Mouse (Mus musculus) myocyte (in vitro differentiated cells): Measurements from ENCODE around the gene Creb5. TPM values are rescaled to one million over a fixed set of nuclear protein-coding genes. Genes with fewer than 3 reads are reported as not detected.

Source experiments
- H3K27me3 ChIP-seq: one replicate; pipeline ENCODE4 v1.6.1; 2011; ENCODE audit not compliant: control insufficient read depth, insufficient read depth, insufficient read length
- H3K36me3 ChIP-seq: one replicate; pipeline ENCODE4 v1.6.1; 2011; ENCODE audit not compliant: control insufficient read depth, insufficient read depth
- H3K4me2 ChIP-seq: one replicate; pipeline ENCODE4 v1.6.1; 2011; ENCODE audit warnings: low read depth, control low read depth
- H3K4me3 ChIP-seq: one replicate; pipeline ENCODE4 v1.5.1; 2011; ENCODE audit warnings: mild to moderate bottlenecking, control low read depth, moderate library complexity
- H3K79me2 ChIP-seq: one replicate; pipeline ENCODE4 v1.6.1; 2011; ENCODE audit not compliant: control insufficient read depth, insufficient read depth
- H3ac ChIP-seq: one replicate; pipeline ENCODE4 v1.6.1; 2011; ENCODE audit not compliant: control insufficient read depth, insufficient read length
- CEBPB ChIP-seq: IDR thresholded peaks from 2 replicates; pipeline ENCODE4 v1.6.1; 2011; ENCODE audit warnings: mild to moderate bottlenecking, moderate library complexity; ENCODE audit not compliant: poor library complexity, insufficient read depth, severe bottlenecking
- E2F4 ChIP-seq: IDR thresholded peaks from one replicate; pipeline ENCODE4 v1.6.1; 2011; ENCODE audit warnings: mild to moderate bottlenecking, control low read depth, moderate library complexity; ENCODE audit not compliant: insufficient read depth
- MAX ChIP-seq: IDR thresholded peaks from one replicate; pipeline ENCODE4 v1.6.1; 2011; ENCODE audit warnings: low read depth, mild to moderate bottlenecking, control low read depth
- MYOD1 ChIP-seq, 3 experiments: IDR thresholded peaks; one replicate each; pipeline ENCODE4 v1.6.1; 2011; ENCODE audit warnings: control low read depth in 2 of 3, low read depth in 2 of 3, mild to moderate bottlenecking in 2 of 3, moderate library complexity in 1 of 3; ENCODE audit not compliant: insufficient read length in 2 of 3, control insufficient read depth in 1 of 3
- MYOG ChIP-seq, 3 experiments: IDR thresholded peaks; one replicate each; pipeline ENCODE4 v1.6.1; 2011; ENCODE audit warnings: control low read depth in 2 of 3, low read depth in 2 of 3, mild to moderate bottlenecking in 2 of 3; ENCODE audit not compliant: insufficient read length in 2 of 3, control insufficient read depth in 1 of 3, insufficient read depth in 1 of 3
- POLR2A ChIP-seq: IDR thresholded peaks from one replicate; pipeline ENCODE4 v1.6.1; 2011; ENCODE audit warnings: low read depth, mild to moderate bottlenecking, control low read depth, moderate library complexity; ENCODE audit not compliant: insufficient read length
- POLR2AphosphoS2 ChIP-seq: IDR thresholded peaks from one replicate; pipeline ENCODE4 v1.6.1; 2011; ENCODE audit warnings: low read depth, control low read depth; ENCODE audit not compliant: insufficient read length
- REST ChIP-seq: IDR thresholded peaks from one replicate; pipeline ENCODE4 v1.6.1; 2011; ENCODE audit warnings: mild to moderate bottlenecking, control low read depth, moderate library complexity; ENCODE audit not compliant: insufficient read depth, insufficient read length
- SRF ChIP-seq: IDR thresholded peaks from one replicate; pipeline ENCODE4 v1.6.1; 2011; ENCODE audit warnings: low read depth; ENCODE audit not compliant: control insufficient read depth, insufficient read length
- TCF12 ChIP-seq: IDR thresholded peaks from one replicate; pipeline ENCODE4 v1.6.1; 2011; ENCODE audit warnings: mild to moderate bottlenecking, control low read depth; ENCODE audit not compliant: poor library complexity, insufficient read depth, severe bottlenecking
- TCF3 ChIP-seq: IDR thresholded peaks from one replicate; pipeline ENCODE4 v1.6.1; 2011; ENCODE audit warnings: low read depth, control low read depth; ENCODE audit not compliant: insufficient read length
- USF1 ChIP-seq: IDR thresholded peaks from one replicate; pipeline ENCODE4 v1.6.1; 2011; ENCODE audit warnings: low read depth, mild to moderate bottlenecking, control low read depth, moderate library complexity
- polyA plus RNA-seq: library from polyadenylated mRNA; unstranded; fragments of >200 nt; fragmentation: generic; extraction: Trizol; gene quantifications from one replicate; pipeline ENCODE4 v1.2.1, GENCODE M21; 2012; ENCODE audit warnings: missing spikeins

Creb5 gene
- polyA plus RNA-seq, 1 experiment: 1.4 TPM

DNA sequence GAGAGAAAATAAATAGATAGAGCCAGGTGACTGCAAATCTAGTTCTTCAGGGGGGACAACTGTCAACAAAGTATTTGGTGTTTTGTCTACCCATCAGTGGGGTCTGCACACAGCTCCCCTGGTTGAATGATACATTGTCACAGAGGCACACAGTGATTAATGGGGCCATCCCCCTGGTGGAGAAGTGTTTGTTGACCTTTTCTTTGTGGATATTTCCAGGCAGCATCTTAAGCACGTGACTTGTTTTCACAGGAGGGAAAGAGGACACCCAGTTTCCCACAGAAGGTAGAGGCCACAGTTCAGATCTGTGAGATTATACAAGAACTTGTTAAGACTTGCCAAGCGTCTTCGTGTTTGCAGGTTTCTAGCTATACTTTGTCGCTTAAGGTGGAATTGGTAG is 370.4 kb downstream of the Creb5 start:
- Histone ChIP-seq H3K36me3 (no peaks in the 10 kb centered on the region), H3ac (no peak overlapping the region), H3K4me3 (no peak overlapping the region), H3K4me2 (no peak overlapping the region), H3K79me2 (no peaks in the 10 kb centered on the region), H3K27me3 (no peaks in the 10 kb centered on the region)
- TF ChIP-seq SRF: no peak
- no peak for TF ChIP-seq TCF12
- TF ChIP-seq REST: no peak
- no peak for TF ChIP-seq USF1
- TF ChIP-seq MYOD1 (IDR thresholded peaks at IDR 0.05; ENCODE audit: control insufficient read depth in 1 of 3, insufficient read length in 2 of 3, low read depth in 2 of 3): no peak
- no peak for TF ChIP-seq CEBPB
- no peak for TF ChIP-seq MYOG (IDR thresholded peaks at IDR 0.05; ENCODE audit: control insufficient read depth in 1 of 3, insufficient read depth in 1 of 3, insufficient read length in 2 of 3, low read depth in 2 of 3)
- TF ChIP-seq POLR2A: no peak
- no peak for TF ChIP-seq MAX
- no peak for TF ChIP-seq POLR2AphosphoS2
- TF ChIP-seq E2F4: no peak
- TF ChIP-seq TCF3: no peak

DNA sequence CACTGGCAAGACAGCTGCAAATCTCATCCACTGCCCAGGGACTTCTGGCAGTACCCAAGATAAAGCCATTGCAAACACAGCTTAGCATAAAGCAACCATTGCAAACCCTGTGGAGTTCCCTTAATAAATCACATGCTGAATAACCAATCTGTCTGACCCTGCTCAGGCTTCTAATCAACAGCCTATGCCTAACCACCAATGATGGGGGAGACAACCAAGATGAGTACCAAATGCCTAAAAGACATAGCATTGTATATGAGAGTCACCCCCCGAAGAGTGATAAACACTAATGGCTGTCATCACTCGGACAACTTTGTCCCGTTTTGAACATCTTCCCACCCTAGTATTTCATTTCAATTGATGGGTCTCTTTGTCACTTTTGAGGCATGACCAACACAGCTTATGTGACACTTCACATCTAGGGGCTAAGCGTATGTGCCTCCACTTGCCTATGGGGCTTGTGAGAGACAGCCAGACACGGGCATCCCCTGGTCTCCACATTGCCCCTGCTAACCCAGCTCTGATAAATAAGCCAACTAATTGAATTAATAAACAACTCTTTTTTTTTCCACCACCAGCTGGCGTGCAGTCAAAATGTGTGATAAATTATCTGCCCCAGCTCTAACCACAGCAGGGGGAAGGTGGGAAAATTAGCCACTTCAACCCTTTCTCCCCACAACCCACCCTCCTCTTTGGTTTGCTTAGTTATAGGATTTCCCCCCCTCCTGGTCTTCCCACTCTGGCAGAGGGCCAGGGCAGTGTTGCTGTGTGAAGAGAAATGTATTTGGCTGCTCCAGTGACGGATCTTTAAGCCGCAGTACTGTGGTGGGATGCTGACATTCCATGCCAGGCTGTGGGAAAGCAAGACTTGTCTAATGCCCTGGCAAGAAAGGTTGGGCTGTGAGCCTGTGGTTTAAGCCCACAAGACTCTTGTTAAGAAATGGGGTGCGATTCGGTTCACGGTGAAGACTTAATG is 376.1 kb downstream of the Creb5 start:
- H3ac ChIP-seq: no peak overlapping the region
- TF ChIP-seq MAX (no peak), POLR2AphosphoS2 (no peak), POLR2A (no peak), CEBPB (no peak), E2F4 (no peak), REST (no peak), MYOD1 (IDR thresholded peaks at IDR 0.05; ENCODE audit: control insufficient read depth in 1 of 3, insufficient read length in 2 of 3, low read depth in 2 of 3) (no peak), SRF (no peak), TCF12 (no peak)
- H3K4me3 ChIP-seq: no peak overlapping the region
- no peaks in the 10 kb centered on the region for H3K79me2 ChIP-seq
- no peaks in the 10 kb centered on the region for H3K27me3 ChIP-seq
- H3K36me3 ChIP-seq: no peaks in the 10 kb centered on the region
- H3K4me2 ChIP-seq: no peak overlapping the region

DNA sequence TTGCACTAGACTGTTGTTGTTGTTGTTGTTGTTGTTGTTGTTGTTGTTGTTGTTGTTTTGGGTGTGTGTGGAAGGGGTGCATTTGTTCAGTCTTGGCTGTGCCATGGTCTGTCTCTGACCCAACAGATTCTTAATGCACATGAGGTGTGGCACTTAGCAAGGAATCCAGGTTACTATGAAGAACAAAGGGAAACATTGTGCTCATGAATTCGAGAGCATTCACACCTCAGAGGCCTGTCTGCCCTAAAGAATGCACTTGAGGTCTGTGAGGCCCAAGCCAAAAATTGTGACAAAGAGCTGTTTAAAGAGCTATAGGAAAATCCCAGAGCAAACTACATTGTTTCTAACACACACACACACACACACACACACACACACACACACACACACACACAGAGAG is 377.7 kb downstream of the Creb5 start:
- Histone ChIP-seq H3K27me3 (no peaks in the 10 kb centered on the region), H3K4me3 (no peak overlapping the region), H3ac (no peak overlapping the region), H3K36me3 (no peaks in the 10 kb centered on the region), H3K4me2 (no peak overlapping the region), H3K79me2 (no peaks in the 10 kb centered on the region)
- TF ChIP-seq USF1 (no peak), CEBPB (no peak), TCF12 (no peak), REST (no peak), POLR2A (no peak), MAX (no peak), SRF (no peak), POLR2AphosphoS2 (no peak), MYOG (IDR thresholded peaks at IDR 0.05; ENCODE audit: control insufficient read depth in 1 of 3, insufficient read depth in 1 of 3, insufficient read length in 2 of 3, low read depth in 2 of 3) (no peak), MYOD1 (IDR thresholded peaks at IDR 0.05; ENCODE audit: control insufficient read depth in 1 of 3, insufficient read length in 2 of 3, low read depth in 2 of 3) (no peak), TCF3 (no peak), E2F4 (no peak)

DNA sequence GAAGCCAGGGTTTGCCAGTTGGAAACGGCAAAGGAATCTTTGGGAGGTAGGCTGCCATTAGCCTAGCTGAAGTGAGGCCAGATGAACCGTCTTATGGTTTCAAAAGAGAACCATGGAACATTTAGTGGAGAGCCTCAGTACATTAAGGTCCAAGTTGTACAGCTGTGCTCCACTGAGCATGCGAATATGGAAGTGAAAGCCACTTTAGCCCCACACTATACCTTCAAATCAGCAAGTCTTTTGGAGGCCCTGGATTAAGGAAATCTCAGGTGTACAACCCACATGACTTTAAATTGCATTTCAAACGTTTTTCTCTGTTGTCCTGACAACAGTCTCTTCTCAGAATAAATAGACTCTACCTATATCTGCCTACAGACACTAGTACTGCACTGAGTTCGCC is 379.4 kb downstream of the Creb5 start:
- Histone ChIP-seq H3K4me3 (no peak overlapping the region), H3K36me3 (no peaks in the 10 kb centered on the region), H3K27me3 (no peaks in the 10 kb centered on the region), H3ac (no peak overlapping the region), H3K79me2 (no peaks in the 10 kb centered on the region), H3K4me2 (no peak overlapping the region)
- no peak for TF ChIP-seq REST
- TF ChIP-seq USF1: no peak
- no peak for TF ChIP-seq CEBPB
- TF ChIP-seq MYOD1 (IDR thresholded peaks at IDR 0.05; ENCODE audit: control insufficient read depth in 1 of 3, insufficient read length in 2 of 3, low read depth in 2 of 3): no peak
- TF ChIP-seq SRF: no peak
- TF ChIP-seq MAX: no peak
- TF ChIP-seq TCF12: no peak
- no peak for TF ChIP-seq MYOG (IDR thresholded peaks at IDR 0.05; ENCODE audit: control insufficient read depth in 1 of 3, insufficient read depth in 1 of 3, insufficient read length in 2 of 3, low read depth in 2 of 3)
- TF ChIP-seq POLR2AphosphoS2: no peak
- no peak for TF ChIP-seq POLR2A
- TF ChIP-seq E2F4: no peak
- TF ChIP-seq TCF3: no peak
